Mouse (Mus musculus): ENCODE data around the gene Ube2c. TPM values are rescaled to one million over a fixed set of nuclear protein-coding genes. Genes with fewer than 3 reads are reported as not detected.

The Ube2c gene
- 100 to 1,000 TPM; 130 to 144 TPM for total RNA-seq (2021)

- peak; percentile 98 for DNase-seq
These were observed at the start of gene Ube2c for GRCm38 (mm10) chr2:164769258-164770037. Gene Ube2c (plus strand): TSS chr2:164769898.

DNA sequence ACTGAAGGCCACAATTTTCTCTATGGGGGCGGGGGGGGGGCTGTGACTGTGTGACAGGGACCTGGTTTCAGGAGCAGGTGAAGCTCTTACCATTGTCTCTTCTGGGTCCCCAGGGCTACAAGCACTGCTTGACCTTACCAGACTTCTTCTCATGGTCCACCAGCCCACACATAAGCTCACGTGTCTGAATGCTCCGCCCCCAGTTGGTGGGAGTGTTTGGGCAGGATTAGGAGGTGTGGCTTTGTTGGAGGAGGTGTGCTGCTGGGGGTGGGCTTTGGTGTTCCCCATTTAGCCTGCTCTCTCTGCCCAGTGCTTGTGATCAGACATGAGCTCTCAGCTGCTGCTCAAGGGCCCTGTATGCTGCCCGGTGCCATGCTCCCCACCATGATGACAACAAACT lies 46.4 kb upstream of the Ube2c start:
- no peak for DNase-seq

DNA sequence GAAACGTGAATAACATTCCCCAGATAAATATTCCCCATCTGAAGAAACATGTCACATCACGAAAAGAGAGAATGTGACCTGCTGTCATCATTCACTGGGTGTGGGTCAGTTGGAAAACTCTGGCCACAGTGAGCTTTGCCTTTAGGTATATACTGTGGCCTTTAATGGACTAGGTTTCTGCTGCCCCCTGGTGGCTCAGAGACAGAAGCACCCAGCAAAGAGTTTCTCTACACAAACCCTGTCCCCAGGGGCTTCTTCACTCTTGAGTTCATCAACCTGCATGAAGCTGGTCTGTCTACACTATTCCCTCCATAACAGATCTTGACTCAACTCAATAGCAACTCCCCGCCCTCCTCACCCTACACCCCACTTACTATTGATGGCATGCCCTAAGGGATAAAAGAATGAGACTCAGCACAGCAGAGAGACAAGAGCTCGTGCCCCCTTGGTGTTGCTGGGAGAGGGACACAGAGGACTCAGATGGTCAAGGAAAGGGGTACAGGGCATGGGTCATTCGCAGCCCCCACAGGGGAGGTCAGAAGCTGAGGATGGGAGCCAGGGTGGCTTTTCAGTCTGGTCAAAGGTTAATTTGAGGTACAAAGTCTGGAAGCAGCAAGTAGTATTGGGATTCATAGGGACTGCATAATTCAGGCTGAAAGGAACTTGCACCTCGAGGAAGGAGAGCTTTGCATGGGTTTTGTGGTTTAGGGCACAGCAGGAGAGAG lies 43.6 kb upstream of the Ube2c start:
- DNase-seq: peak; percentile 79

DNA sequence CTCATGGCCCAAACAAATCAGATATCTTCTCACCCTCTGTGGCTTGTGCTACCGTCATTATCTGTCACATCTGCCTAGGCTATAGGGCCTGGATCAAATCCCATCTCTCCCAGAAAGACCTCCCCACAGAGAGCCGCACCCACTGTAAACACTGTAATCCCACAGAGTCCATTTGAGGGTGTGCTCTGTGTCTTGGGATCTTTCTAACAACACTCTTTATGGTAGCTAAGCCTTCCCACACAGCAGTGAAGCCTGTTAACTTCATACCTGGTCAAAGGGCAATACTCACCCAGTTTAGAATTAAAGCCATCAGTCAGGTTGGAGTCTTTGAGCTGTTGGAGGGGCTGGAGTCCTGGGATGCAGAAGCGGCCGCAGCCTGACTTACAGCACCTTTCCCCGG lies 38.0 kb upstream of the Ube2c start:
- no peak for DNase-seq

- DNase-seq: no peak
These were observed 36.4 kb upstream of the Ube2c start for GRCm38 (mm10) chr2:164733259-164733658.

GRCm38 (mm10) chr2:164734839-164735238 lies 34.9 kb upstream of the Ube2c start:
- DNase-seq: no peak

DNA sequence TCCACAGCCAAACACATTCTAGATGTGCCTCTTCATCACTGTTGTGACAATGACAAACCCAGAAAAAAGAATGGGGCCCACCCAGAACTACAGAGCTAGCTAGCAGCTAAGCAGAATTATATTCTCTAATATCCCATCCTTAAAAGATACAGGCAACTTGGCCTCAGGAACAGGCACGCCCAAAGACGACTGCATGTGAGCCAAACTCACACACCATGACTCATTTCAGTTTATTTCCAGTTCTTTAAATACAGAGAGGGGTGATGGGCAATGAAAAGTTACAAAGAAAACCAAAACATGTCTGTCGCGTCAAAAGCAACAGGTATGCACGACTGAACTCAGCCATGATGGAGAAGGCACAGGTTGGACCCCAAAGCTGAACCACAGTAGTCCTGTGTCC lies 34.3 kb upstream of the Ube2c start:
- no peak for DNase-seq

- no peak for DNase-seq
These were observed 32.2 kb upstream of the Ube2c start for GRCm38 (mm10) chr2:164737377-164738090.

- DNase-seq: no peak
These were observed 29.8 kb upstream of the Ube2c start for GRCm38 (mm10) chr2:164739876-164740275.

DNA sequence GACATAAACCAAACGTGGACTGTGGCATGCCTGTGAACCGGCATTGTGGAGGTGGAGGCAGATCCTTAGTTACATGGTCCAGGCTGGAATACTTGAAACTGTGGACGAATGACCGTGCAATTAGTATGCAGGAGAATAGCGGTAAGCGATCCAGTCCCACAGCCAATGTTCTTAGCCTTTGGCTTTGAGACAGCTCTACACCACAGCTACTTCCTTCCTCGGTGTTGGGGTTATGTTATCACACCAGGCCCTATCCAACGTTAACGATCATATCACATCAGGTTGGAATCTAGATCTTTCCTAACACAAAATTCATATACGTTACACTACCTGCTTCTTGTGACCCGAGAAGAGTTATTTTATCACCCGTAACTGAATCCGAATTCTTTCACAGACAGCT lies 24.7 kb upstream of the Ube2c start:
- no peak for DNase-seq

- peak; percentile 95 for DNase-seq
These were observed 23.7 kb upstream of the Ube2c start, which contains the start of the genes Wfdc3 and Dnttip1 for GRCm38 (mm10) chr2:164745843-164746479. Gene Wfdc3 (minus strand): TSS chr2:164745931. Gene Dnttip1 (plus strand): TSS chr2:164745983.

DNA sequence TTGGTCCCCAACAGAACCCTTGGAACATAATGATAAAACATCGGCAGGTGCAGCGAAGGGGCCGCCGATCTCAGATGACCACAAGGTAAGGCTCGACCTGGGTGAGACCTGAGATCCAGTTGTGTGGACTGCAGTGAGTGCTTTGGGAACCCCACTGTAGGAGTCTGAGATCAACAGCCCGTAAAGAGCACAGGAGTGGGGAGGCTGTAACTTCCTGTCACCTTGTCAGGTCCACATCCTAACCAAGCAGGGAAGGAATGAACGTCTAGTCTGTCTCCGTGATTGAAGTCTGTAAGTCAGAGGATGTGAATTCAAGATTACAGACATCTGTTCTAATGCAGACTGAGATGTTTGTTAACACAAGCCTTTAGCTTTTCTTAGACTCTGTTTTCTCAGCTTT lies 23.0 kb upstream of the Ube2c start:
- DNase-seq: no peak

- no peak for DNase-seq
These were observed 21.5 kb upstream of the Ube2c start for GRCm38 (mm10) chr2:164748191-164748590.

DNA sequence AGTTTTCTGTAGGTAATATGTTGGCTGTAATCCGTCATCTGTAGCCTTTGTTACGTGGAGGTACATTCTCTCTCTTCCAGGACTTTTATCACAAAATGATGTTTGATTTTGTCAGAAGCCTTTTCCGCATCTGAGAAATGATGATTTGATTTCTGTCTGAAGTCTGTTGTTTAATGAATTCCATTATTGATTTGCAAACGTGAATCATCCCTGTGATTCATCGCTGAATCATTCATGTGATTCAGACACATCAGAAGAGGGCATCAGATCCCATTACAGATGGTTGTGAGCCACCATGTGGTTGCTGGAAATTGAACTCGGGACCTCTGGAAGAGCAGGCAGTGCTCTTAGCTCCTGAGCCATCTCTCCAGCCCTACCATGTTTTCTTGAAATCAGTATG lies 20.7 kb upstream of the Ube2c start:
- no peak for DNase-seq

- no peak for DNase-seq
These were observed 17.2 kb upstream of the Ube2c start for GRCm38 (mm10) chr2:164752454-164752853.

- DNase-seq: no peak
These were observed 15.6 kb upstream of the Ube2c start for GRCm38 (mm10) chr2:164754105-164754504.

DNA sequence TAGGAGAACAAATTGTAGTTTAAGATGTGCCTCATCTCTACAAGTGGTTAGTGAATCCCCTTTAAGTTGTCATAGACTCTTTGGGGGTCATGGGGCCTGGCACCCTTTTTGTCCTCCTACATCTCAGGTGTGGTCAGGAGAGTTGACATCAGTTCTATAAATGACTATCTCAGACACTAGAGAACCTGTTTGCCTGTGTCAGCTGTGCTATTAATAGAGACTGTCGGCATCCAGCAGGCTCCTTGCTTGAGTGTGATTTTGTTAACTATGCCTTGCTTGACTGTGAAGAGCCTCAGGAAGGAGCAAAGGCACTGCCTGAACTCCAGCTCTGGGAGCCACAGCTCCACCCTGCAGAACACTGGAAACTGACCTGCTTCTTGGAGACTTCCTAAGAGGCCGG lies 14.9 kb upstream of the Ube2c start:
- DNase-seq: peak; percentile 29

- DNase-seq: no peak
These were observed 11.9 kb upstream of the Ube2c start for GRCm38 (mm10) chr2:164757841-164758240.

- no peak for DNase-seq
These were observed 11.0 kb upstream of the Ube2c start for GRCm38 (mm10) chr2:164758692-164759091.

DNA sequence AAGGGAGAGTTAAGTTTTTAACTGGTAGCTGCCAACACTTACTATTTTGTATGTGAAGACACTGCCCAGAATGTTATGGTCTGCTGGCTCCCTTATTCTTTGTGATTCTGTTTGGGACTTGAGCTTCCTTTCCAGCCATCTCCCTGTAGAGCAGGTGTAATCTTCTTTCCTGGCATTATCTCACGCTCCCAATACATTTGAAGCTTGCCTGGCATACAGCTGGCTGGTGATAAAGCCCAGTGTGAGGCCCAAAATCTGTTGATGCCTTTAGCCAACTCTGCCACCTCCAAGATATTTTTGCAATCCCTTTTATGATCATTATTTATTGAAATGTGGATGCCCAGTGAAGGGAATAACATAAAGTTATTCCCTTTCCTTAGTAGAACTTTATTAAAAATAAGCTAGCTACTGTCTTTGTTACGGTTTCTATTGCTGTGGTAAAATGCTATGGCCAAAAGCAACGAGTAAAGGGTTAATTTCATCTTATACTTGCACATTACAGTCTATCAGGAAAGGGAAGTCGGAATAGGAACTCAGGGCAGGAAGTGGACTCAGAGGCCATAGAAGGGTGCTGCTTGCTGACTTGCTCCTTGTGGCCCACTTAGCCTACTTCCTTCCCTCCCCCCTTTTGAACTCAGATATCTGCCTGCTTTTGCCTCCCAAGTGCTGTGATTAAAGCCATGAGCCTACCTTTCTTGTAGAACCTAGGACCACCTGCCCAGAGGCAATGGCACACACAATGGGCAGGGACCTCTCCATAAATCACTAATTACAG lies 9.5 kb upstream of the Ube2c start:
- DNase-seq: no peak

- no peak for DNase-seq
These were observed 8.2 kb upstream of the Ube2c start for GRCm38 (mm10) chr2:164761502-164761901.

DNA sequence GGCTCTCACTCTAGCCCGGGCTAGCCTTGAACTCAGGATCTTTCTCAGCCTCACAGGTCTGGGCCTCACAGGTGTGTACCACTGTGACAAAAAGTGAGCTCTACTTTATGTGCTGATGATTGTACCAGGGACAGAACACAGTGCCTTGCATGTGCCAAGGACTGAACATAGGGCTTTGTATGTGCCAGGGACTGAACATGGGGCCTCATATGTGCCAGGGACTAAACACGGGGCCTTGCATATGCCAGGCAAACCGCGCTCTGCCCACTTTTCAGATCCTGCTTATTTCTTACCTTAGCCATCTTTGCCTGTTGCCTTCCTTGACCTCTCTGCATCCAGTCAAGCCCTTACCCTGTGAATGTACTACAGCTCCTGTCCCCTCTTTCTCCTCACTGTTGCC lies 7.7 kb upstream of the Ube2c start:
- DNase-seq: no peak

All from heart, postnatal 4 days (tissue).